Mouse (Mus musculus): ENCODE results near the gene Cox7c. TPM values are rescaled to one million over a fixed set of nuclear protein-coding genes. Genes with fewer than 3 reads are reported as not detected.
"Not testable (repeated sequence)": the region's sequence is repeated elsewhere in the genome, so short reads cannot be mapped to it uniquely, and the experiment has no call there.

Gene Cox7c
- 583 and 589 TPM in 2 replicates for polyA plus RNA-seq (2015; fragmentation: Nextera tagmentation; extraction: Ambion mirVana)

- Histone ChIP-seq H3K9ac (peak within 1 kb of the TSS; percentile 87), H3K27me3 (no peaks in the 10 kb centered on the region), H3K27ac (replicated peaks) (peak within 1 kb of the TSS; percentile 89), H3K4me3 (replicated peaks) (peak within 1 kb of the TSS; percentile 70), H3K36me3 (peaks cover 10% of the 10 kb centered on the region), H3K9me3 (replicated peaks) (no peaks in the 10 kb centered on the region), H3K4me2 (replicated peaks) (peak within 1 kb of the TSS; percentile 47), H3K4me1 (no peaks in the 10 kb centered on the region)
- peak; percentile 95 for ATAC-seq (ENCODE audit: insufficient number of reproducible peaks, low FRiP score, low TSS enrichment, low read depth)
- under 1% methylated on average over 51 of the region's 51 CpGs for WGBS
Observed at GRCm38 (mm10) chr13:86046254-86046951, at the start of gene Cox7c. Gene Cox7c, minus strand, starts transcription at chr13:86046904.

- no peak overlapping the region for H3K4me3 ChIP-seq (replicated peaks)
- no peak overlapping the region for H3K4me2 ChIP-seq (replicated peaks)
- no peak for ATAC-seq (ENCODE audit: insufficient number of reproducible peaks, low FRiP score, low TSS enrichment, low read depth)
- no peaks in the 10 kb centered on the region for H3K27me3 ChIP-seq
- H3K36me3 ChIP-seq, result no peaks in the 10 kb centered on the region
- H3K4me1 ChIP-seq, result no peaks in the 10 kb centered on the region
- no peak overlapping the region for H3K9ac ChIP-seq
- H3K9me3 ChIP-seq (replicated peaks), result no peaks in the 10 kb centered on the region
- no peak overlapping the region for H3K27ac ChIP-seq (replicated peaks)
- 72% methylated on average over 3 of the region's 3 CpGs for WGBS
Observed at GRCm38 (mm10) chr13:86068011-86068724, 21.5 kb upstream of the Cox7c start.

- ATAC-seq (ENCODE audit: insufficient number of reproducible peaks, low FRiP score, low TSS enrichment, low read depth), result no peak
- no peak overlapping the region for H3K27ac ChIP-seq (replicated peaks)
- no peaks in the 10 kb centered on the region for H3K9me3 ChIP-seq (replicated peaks)
- H3K36me3 ChIP-seq, result no peaks in the 10 kb centered on the region
- H3K27me3 ChIP-seq, result no peaks in the 10 kb centered on the region
- H3K9ac ChIP-seq, result no peak overlapping the region
- H3K4me1 ChIP-seq, result no peaks in the 10 kb centered on the region
- no peak overlapping the region for H3K4me3 ChIP-seq (replicated peaks)
- no peak overlapping the region for H3K4me2 ChIP-seq (replicated peaks)
Observed at GRCm38 (mm10) chr13:86067508-86067907, 20.8 kb upstream of the Cox7c start.

GRCm38 (mm10) chr13:86054091-86054490 is 7.4 kb upstream of the Cox7c start:
- not testable (repeated sequence) for ATAC-seq (ENCODE audit: insufficient number of reproducible peaks, low FRiP score, low TSS enrichment, low read depth)

GRCm38 (mm10) chr13:86004907-86005675 is 41.6 kb downstream of the Cox7c start:
- 74% methylated on average over 7 of the region's 7 CpGs for WGBS

More at GRCm38 (mm10) chr13:86054091-86054490, 7.4 kb upstream of the Cox7c start:
- not testable (repeated sequence) for H3K27ac ChIP-seq (replicated peaks); H3K4me3 ChIP-seq (replicated peaks); H3K36me3 ChIP-seq; H3K4me2 ChIP-seq (replicated peaks); H3K9me3 ChIP-seq (replicated peaks); H3K27me3 ChIP-seq; H3K9ac ChIP-seq; H3K4me1 ChIP-seq
- WGBS, result 23% methylated on average over 8 of the region's 8 CpGs

More at GRCm38 (mm10) chr13:86004907-86005675, 41.6 kb downstream of the Cox7c start:
- Histone ChIP-seq H3K4me2 (replicated peaks) (no peak overlapping the region), H3K27ac (replicated peaks) (no peak overlapping the region), H3K4me1 (no peaks in the 10 kb centered on the region), H3K4me3 (replicated peaks) (no peak overlapping the region), H3K9me3 (replicated peaks) (no peaks in the 10 kb centered on the region), H3K27me3 (no peaks in the 10 kb centered on the region), H3K9ac (no peak overlapping the region), H3K36me3 (no peaks in the 10 kb centered on the region)
- ATAC-seq (ENCODE audit: insufficient number of reproducible peaks, low FRiP score, low TSS enrichment, low read depth), result no peak
